Mouse (Mus musculus) forebrain, embryonic 13.5 days (tissue): Measurements from ENCODE around the gene Hexb. TPM values are rescaled to one million over a fixed set of nuclear protein-coding genes. Genes with fewer than 3 reads are reported as not detected.
"Not testable (repeated sequence)": the region's sequence is repeated elsewhere in the genome, so short reads cannot be mapped to it uniquely, and the experiment has no call there.

Source experiments
- ATAC-seq: fragments of 200-750 bp; cut with Nextera tagmentation; 2 replicates; pipeline ENCODE4 v1.8.0; 2017
- H3K27ac ChIP-seq: fragments of 300-500 bp; sonication (generic); 2 replicates; pipeline ENCODE4 v1.5.1; 2015; ENCODE audit warnings: inconsistent platforms, mild to moderate bottlenecking, moderate library complexity
- H3K27me3 ChIP-seq: fragments of 300-500 bp; sonication (generic); 2 replicates; pipeline ENCODE4 v1.6.1; 2015; ENCODE audit warnings: mild to moderate bottlenecking, inconsistent platforms
- H3K36me3 ChIP-seq: fragments of 300-500 bp; sonication (generic); 2 replicates; pipeline ENCODE4 v1.6.1; 2015; ENCODE audit warnings: mild to moderate bottlenecking, inconsistent platforms; ENCODE audit not compliant: poor library complexity, severe bottlenecking
- H3K4me1 ChIP-seq: fragments of 300-500 bp; sonication (generic); 2 replicates; pipeline ENCODE4 v1.6.1; 2015; ENCODE audit warnings: inconsistent platforms
- H3K4me2 ChIP-seq: fragments of 300-500 bp; sonication (generic); 2 replicates; pipeline ENCODE4 v1.6.1; 2015; ENCODE audit warnings: inconsistent platforms, mild to moderate bottlenecking, moderate library complexity
- H3K4me3 ChIP-seq: fragments of 300-500 bp; sonication (generic); 2 replicates; pipeline ENCODE4 v1.5.1; 2015; ENCODE audit warnings: mild to moderate bottlenecking, inconsistent platforms
- H3K9ac ChIP-seq: fragments of 300-500 bp; sonication (generic); 2 replicates; pipeline ENCODE4 v1.6.1; 2015; ENCODE audit warnings: mild to moderate bottlenecking, inconsistent platforms
- H3K9me3 ChIP-seq: fragments of 300-500 bp; sonication (generic); replicated peaks from 2 replicates; pipeline ENCODE4 v1.6.1; 2016; ENCODE audit warnings: inconsistent platforms
- WGBS: fragments of 180-500 bp; shearing (Covaris S2); methylation state at CpG from one replicate; pipeline ENCODE4 v1.1.7; 2015; 5-methylcytosine and 5-hydroxymethylcytosine counted together
- polyA plus RNA-seq: library from polyadenylated mRNA; unstranded; fragments of >200 nt; fragmentation: Nextera tagmentation; extraction: Ambion mirVana; gene quantifications from 2 replicates; pipeline ENCODE4 v1.2.1, GENCODE M21; 2015

The Hexb gene
- polyA plus RNA-seq, 1 experiment from 2014 or later: 21.6 TPM

- Histone ChIP-seq H3K9me3 (no peaks in the 10 kb centered on the region), H3K4me1 (peaks cover 13% of the 10 kb centered on the region), H3K27ac (no peak overlapping the region), H3K9ac (no peak overlapping the region), H3K27me3 (no peaks in the 10 kb centered on the region), H3K36me3 (peaks cover 88% of the 10 kb centered on the region), H3K4me3 (no peak overlapping the region), H3K4me2 (no peak overlapping the region)
- ATAC-seq: no peak
- WGBS: 88% methylated on average over 10 of the region's 10 CpGs
Measured at GRCm38 (mm10) chr13:97175520-97176264, 22.5 kb downstream of the Hexb start.

GRCm38 (mm10) chr13:97145834-97146233 lies 52.3 kb downstream of the Hexb start:
- peaks cover 63% of the 10 kb centered on the region for H3K36me3 ChIP-seq
- no peaks in the 10 kb centered on the region for H3K27me3 ChIP-seq
- no peak overlapping the region for H3K4me2 ChIP-seq
- no peaks in the 10 kb centered on the region for H3K4me1 ChIP-seq
- ATAC-seq: no peak
- no peak overlapping the region for H3K27ac ChIP-seq
- no peak overlapping the region for H3K9ac ChIP-seq
- 60% methylated on average over 4 of the region's 4 CpGs for WGBS
- H3K4me3 ChIP-seq: no peak overlapping the region
- H3K9me3 ChIP-seq: no peaks in the 10 kb centered on the region

- Histone ChIP-seq H3K9ac (no peak overlapping the region), H3K9me3 (no peaks in the 10 kb centered on the region), H3K4me1 (peaks cover 7% of the 10 kb centered on the region), H3K4me3 (no peak overlapping the region), H3K27me3 (no peaks in the 10 kb centered on the region), H3K27ac (no peak overlapping the region), H3K4me2 (no peak overlapping the region), H3K36me3 (peaks cover 32% of the 10 kb centered on the region)
- ATAC-seq: no peak
- 90% methylated on average over 7 of the region's 7 CpGs for WGBS
Measured at GRCm38 (mm10) chr13:97142321-97142720, 55.8 kb downstream of the Hexb start.

- Histone ChIP-seq H3K4me3 (peak overlapping the region; percentile 92), H3K4me2 (peak overlapping the region; percentile 76), H3K4me1 (peaks cover 15% of the 10 kb centered on the region), H3K9ac (peak overlapping the region; percentile 94), H3K36me3 (peaks cover 23% of the 10 kb centered on the region), H3K27ac (peak overlapping the region; percentile 85)
- not testable (repeated sequence) for ATAC-seq, H3K9me3 ChIP-seq, H3K27me3 ChIP-seq
- 43% methylated on average over 8 of the region's 8 CpGs for WGBS
Measured at GRCm38 (mm10) chr13:97138404-97138931, 59.7 kb downstream of the Hexb start.

- peak; percentile 99 for ATAC-seq
- Histone ChIP-seq H3K36me3 (peaks cover 23% of the 10 kb centered on the region), H3K9ac (peak within 1 kb of the TSS; percentile 94), H3K27me3 (no peaks in the 10 kb centered on the region), H3K9me3 (no peaks in the 10 kb centered on the region), H3K27ac (peak within 1 kb of the TSS; percentile 85), H3K4me2 (peak within 1 kb of the TSS; percentile 76), H3K4me1 (peaks cover 15% of the 10 kb centered on the region), H3K4me3 (peak within 1 kb of the TSS; percentile 92)
- under 1% methylated on average over 57 of the region's 57 CpGs for WGBS
Measured at GRCm38 (mm10) chr13:97137466-97138400, 60.4 kb downstream of the Hexb start, which contains the start of the genes Gfm2 and Nsa2. Gene Gfm2, plus strand, starts transcription at chr13:97137937. Gene Nsa2, minus strand, starts transcription at chr13:97137937.

- not testable (repeated sequence) for H3K9me3 ChIP-seq, ATAC-seq, H3K27me3 ChIP-seq, H3K27ac ChIP-seq, H3K4me1 ChIP-seq, H3K4me3 ChIP-seq, H3K4me2 ChIP-seq, H3K9ac ChIP-seq
- peaks cover 39% of the 10 kb centered on the region for H3K36me3 ChIP-seq
- no CpG with 5 or more reads among the region's 2 CpGs for WGBS
Measured at GRCm38 (mm10) chr13:97130413-97130812, 67.7 kb downstream of the Hexb start.

GRCm38 (mm10) chr13:97129654-97130053 lies 68.5 kb downstream of the Hexb start:
- H3K4me1 ChIP-seq, H3K27me3 ChIP-seq, H3K4me3 ChIP-seq, H3K9me3 ChIP-seq, ATAC-seq, H3K27ac ChIP-seq, H3K9ac ChIP-seq, H3K4me2 ChIP-seq: not testable (repeated sequence)
- WGBS: 93% methylated on average over 4 of the region's 4 CpGs
- H3K36me3 ChIP-seq: peaks cover 36% of the 10 kb centered on the region

Other genes with a start within 250 kb of the Hexb start
- gene 1700029F12Rik, start 164.0 kb downstream of the Hexb start, polyA plus RNA-seq: not detected in 2 replicates
- gene Fam169a, start 131.1 kb downstream of the Hexb start, polyA plus RNA-seq: 9.5 and 10.8 TPM in 2 replicates
- gene Gm6169, start 99.1 kb downstream of the Hexb start, polyA plus RNA-seq: 0.94 and 2.3 TPM in 2 replicates
- 33.4 and 36.7 TPM in 2 replicates for gene Gfm2, start 60.4 kb downstream of the Hexb start, polyA plus RNA-seq
- gene Nsa2, start 60.4 kb downstream of the Hexb start, polyA plus RNA-seq: 46.2 and 53.2 TPM in 2 replicates
- gene Enc1, start 42.7 kb upstream of the Hexb start, polyA plus RNA-seq: 44.4 and 45.2 TPM in 2 replicates